Mouse (Mus musculus): Measurements from ENCODE around the gene Cdk5rap2.

- TF ChIP-seq POLR2A (IDR thresholded peaks at IDR 0.05; ENCODE audit: control insufficient read depth in 1 of 2, insufficient read depth in 1 of 2, low read depth in 1 of 2, low read length in 2 of 2, poor library complexity in 1 of 2) (no peak), CTCF (IDR thresholded peaks at IDR 0.05 in 2 of 3, conservative IDR thresholded peaks at IDR 0.05 in 1 of 3; ENCODE audit: control insufficient read depth in 1 of 3, insufficient read depth in 1 of 3, low read depth in 2 of 3, low read length in 3 of 3, poor library complexity in 1 of 3, severe bottlenecking in 1 of 3) (no peak), GATA1 (IDR thresholded peaks at IDR 0.05; ENCODE audit: low read depth, low read length) (no peak), RCOR1 (IDR thresholded peaks at IDR 0.05; ENCODE audit: low read depth, low read length) (no peak), GABPA (IDR thresholded peaks at IDR 0.05; ENCODE audit: low read depth, low read length) (no peak), ELF1 (IDR thresholded peaks at IDR 0.05; ENCODE audit: low read depth, low read length) (no peak), MAFK (IDR thresholded peaks at IDR 0.05; ENCODE audit: borderline replicate concordance, low read depth, low read length) (no peak), RAD21 (IDR thresholded peaks at IDR 0.05; ENCODE audit: low read depth, low read length) (no peak), TAL1 (IDR thresholded peaks at IDR 0.05; ENCODE audit: low read length) (no peak), MYB (IDR thresholded peaks at IDR 0.05; ENCODE audit: low read depth, low read length) (no peak), USF1 (IDR thresholded peaks at IDR 0.05; ENCODE audit: low read depth, low read length) (no peak)
Measured at GRCm38 (mm10) chr4:70220277-70221180, 189.7 kb downstream of the Cdk5rap2 start.

All from MEL (cell line).